Mouse (Mus musculus) midbrain, embryonic 10.5 days (tissue): ENCODE results near the gene Pigt. TPM values are rescaled to one million over a fixed set of nuclear protein-coding genes. Genes with fewer than 3 reads are reported as not detected.

ENCODE experiments used
- DNase-seq: peaks from one replicate; pipeline ENCODE4 v3.0.0-alpha.2; 2017; ENCODE audit warnings: low spot score
- H3K27ac ChIP-seq: fragments of 300-500 bp; sonication (generic); replicated peaks from 2 replicates; pipeline ENCODE4 v1.5.1; 2016; ENCODE audit warnings: mild to moderate bottlenecking
- H3K27me3 ChIP-seq: fragments of 300-500 bp; sonication (generic); 2 replicates; pipeline ENCODE4 v1.6.1; 2016; ENCODE audit warnings: low read depth, mild to moderate bottlenecking; ENCODE audit not compliant: poor library complexity, severe bottlenecking
- H3K36me3 ChIP-seq: fragments of 300-500 bp; sonication (generic); 2 replicates; pipeline ENCODE4 v1.6.1; 2016; ENCODE audit warnings: mild to moderate bottlenecking, moderate library complexity
- H3K4me1 ChIP-seq: fragments of 300-500 bp; sonication (generic); 2 replicates; pipeline ENCODE4 v1.6.1; 2016
- H3K4me3 ChIP-seq: fragments of 300-500 bp; sonication (generic); 2 replicates; pipeline ENCODE4 v1.5.1; 2016; ENCODE audit warnings: mild to moderate bottlenecking, moderate library complexity
- H3K9me3 ChIP-seq: fragments of 300-500 bp; sonication (generic); replicated peaks from 2 replicates; pipeline ENCODE4 v1.6.1; 2016; ENCODE audit warnings: mild to moderate bottlenecking
- WGBS: fragments of 180-500 bp; shearing (Covaris S2); methylation state at CpG from one replicate; pipeline ENCODE4 v1.1.7; 2016; 5-methylcytosine and 5-hydroxymethylcytosine counted together
- polyA plus RNA-seq: library from polyadenylated mRNA; unstranded; fragments of >200 nt; fragmentation: Nextera tagmentation; extraction: Ambion mirVana; gene quantifications from 2 replicates; pipeline ENCODE4 v1.2.1, GENCODE M21; 2016

Gene Pigt
- 40.1 and 44.7 TPM in 2 replicates for polyA plus RNA-seq

GRCm38 (mm10) chr2:164496847-164497690 is at the start of gene Pigt:
Gene Pigt, plus strand, starts transcription at chr2:164497520.
- H3K9me3 ChIP-seq: no peaks in the 10 kb centered on the region
- no peaks in the 10 kb centered on the region for H3K27me3 ChIP-seq
- DNase-seq: peak; percentile 88
- H3K27ac ChIP-seq: peak within 1 kb of the TSS; percentile 86
- H3K36me3 ChIP-seq: peaks cover 30% of the 10 kb centered on the region
- 4% methylated on average over 43 of the region's 43 CpGs for WGBS
- H3K4me1 ChIP-seq: peaks cover 17% of the 10 kb centered on the region
- H3K4me3 ChIP-seq: peak within 1 kb of the TSS; percentile 92

- H3K4me1 ChIP-seq: peaks cover 8% of the 10 kb centered on the region
- H3K27me3 ChIP-seq: peaks cover 28% of the 10 kb centered on the region
- no peak for DNase-seq
- no peaks in the 10 kb centered on the region for H3K9me3 ChIP-seq
- H3K27ac ChIP-seq: no peak overlapping the region
- H3K4me3 ChIP-seq: no peak overlapping the region
- no peaks in the 10 kb centered on the region for H3K36me3 ChIP-seq
- 80% methylated on average over 1 of the region's 1 CpGs for WGBS
These were observed 49.2 kb upstream of the Pigt start for GRCm38 (mm10) chr2:164448140-164448539.

- no peak overlapping the region for H3K4me3 ChIP-seq
These were observed 48.4 kb upstream of the Pigt start for GRCm38 (mm10) chr2:164448921-164449320.

GRCm38 (mm10) chr2:164449341-164450042 is 47.8 kb upstream of the Pigt start:
- 92% methylated on average over 14 of the region's 14 CpGs for WGBS
- no peaks in the 10 kb centered on the region for H3K9me3 ChIP-seq
- no peak overlapping the region for H3K4me3 ChIP-seq
- peaks cover 14% of the 10 kb centered on the region for H3K27me3 ChIP-seq
- H3K4me1 ChIP-seq: no peaks in the 10 kb centered on the region
- H3K36me3 ChIP-seq: no peaks in the 10 kb centered on the region
- no peak for DNase-seq
- no peak overlapping the region for H3K27ac ChIP-seq

More at GRCm38 (mm10) chr2:164448921-164449320, 48.4 kb upstream of the Pigt start:
- Histone ChIP-seq H3K27me3 (peaks cover 20% of the 10 kb centered on the region), H3K9me3 (no peaks in the 10 kb centered on the region), H3K4me1 (no peaks in the 10 kb centered on the region; the same call in 1 of the 2 replicates), H3K27ac (no peak overlapping the region), H3K36me3 (no peaks in the 10 kb centered on the region)
- 86% methylated on average over 5 of the region's 5 CpGs for WGBS
- DNase-seq: no peak

GRCm38 (mm10) chr2:164452000-164452676 is 45.2 kb upstream of the Pigt start:
- no peak overlapping the region for H3K27ac ChIP-seq
- no peak overlapping the region for H3K4me3 ChIP-seq
- peaks cover 14% of the 10 kb centered on the region for H3K4me1 ChIP-seq
- 51% methylated on average over 13 of the region's 13 CpGs for WGBS
- peaks cover 4% of the 10 kb centered on the region for H3K27me3 ChIP-seq
- no peaks in the 10 kb centered on the region for H3K36me3 ChIP-seq
- no peaks in the 10 kb centered on the region for H3K9me3 ChIP-seq
- DNase-seq: no peak

- no peak overlapping the region for H3K27ac ChIP-seq
- H3K9me3 ChIP-seq: no peaks in the 10 kb centered on the region
- peaks cover 4% of the 10 kb centered on the region for H3K27me3 ChIP-seq
- DNase-seq: no peak
- no peak overlapping the region for H3K4me3 ChIP-seq
- H3K36me3 ChIP-seq: no peaks in the 10 kb centered on the region
- 88% methylated on average over 14 of the region's 14 CpGs for WGBS
- H3K4me1 ChIP-seq: peaks cover 23% of the 10 kb centered on the region
These were observed 44.1 kb upstream of the Pigt start for GRCm38 (mm10) chr2:164453047-164453757.

GRCm38 (mm10) chr2:164453887-164454500 is 43.3 kb upstream of the Pigt start:
- Histone ChIP-seq H3K4me3 (no peak overlapping the region), H3K36me3 (no peaks in the 10 kb centered on the region), H3K27me3 (peaks cover 4% of the 10 kb centered on the region), H3K9me3 (no peaks in the 10 kb centered on the region), H3K27ac (no peak overlapping the region), H3K4me1 (peaks cover 23% of the 10 kb centered on the region)
- WGBS: 75% methylated on average over 7 of the region's 7 CpGs
- no peak for DNase-seq

GRCm38 (mm10) chr2:164454846-164455245 is 42.5 kb upstream of the Pigt start:
- peaks cover 4% of the 10 kb centered on the region for H3K27me3 ChIP-seq
- no peak for DNase-seq
- WGBS: 83% methylated on average over 10 of the region's 10 CpGs
- no peak overlapping the region for H3K4me3 ChIP-seq
- H3K27ac ChIP-seq: no peak overlapping the region
- H3K9me3 ChIP-seq: no peaks in the 10 kb centered on the region
- H3K36me3 ChIP-seq: no peaks in the 10 kb centered on the region
- peaks cover 23% of the 10 kb centered on the region for H3K4me1 ChIP-seq

GRCm38 (mm10) chr2:164455421-164456190 is 41.7 kb upstream of the Pigt start:
- 81% methylated on average over 6 of the region's 6 CpGs for WGBS
- H3K27me3 ChIP-seq: peaks cover 4% of the 10 kb centered on the region
- DNase-seq: no peak
- no peaks in the 10 kb centered on the region for H3K36me3 ChIP-seq
- no peaks in the 10 kb centered on the region for H3K9me3 ChIP-seq
- H3K4me3 ChIP-seq: no peak overlapping the region
- no peak overlapping the region for H3K27ac ChIP-seq
- peaks cover 23% of the 10 kb centered on the region for H3K4me1 ChIP-seq

GRCm38 (mm10) chr2:164456413-164456812 is 40.9 kb upstream of the Pigt start:
- H3K4me3 ChIP-seq: no peak overlapping the region
- H3K27ac ChIP-seq: peak overlapping the region; percentile 79
- no peaks in the 10 kb centered on the region for H3K9me3 ChIP-seq
- no peak for DNase-seq
- peaks cover 4% of the 10 kb centered on the region for H3K27me3 ChIP-seq
- WGBS: 94% methylated on average over 1 of the region's 1 CpGs
- H3K4me1 ChIP-seq: peaks cover 26% of the 10 kb centered on the region
- no peaks in the 10 kb centered on the region for H3K36me3 ChIP-seq

GRCm38 (mm10) chr2:164456864-164457300 is 40.4 kb upstream of the Pigt start, which contains the start of gene Sys1:
Gene Sys1, plus strand, starts transcription at chr2:164456964.
- 2% methylated on average over 7 of the region's 7 CpGs for WGBS
- H3K27ac ChIP-seq: peak within 1 kb of the TSS; percentile 79
- peaks cover 30% of the 10 kb centered on the region for H3K4me1 ChIP-seq
- no peak for DNase-seq
- peak within 1 kb of the TSS; percentile 28 for H3K4me3 ChIP-seq
- H3K36me3 ChIP-seq: no peaks in the 10 kb centered on the region
- no peaks in the 10 kb centered on the region for H3K9me3 ChIP-seq
- peaks cover 1% of the 10 kb centered on the region for H3K27me3 ChIP-seq
